Mouse (Mus musculus) gastrocnemius, adult 2 months (tissue): ENCODE measurements around the gene Qpctl. TPM values are rescaled to one million over a fixed set of nuclear protein-coding genes. Genes with fewer than 3 reads are reported as not detected.
A peak's percentile ranks its signal among the peaks of the same experiment; 100 is the strongest.

Source experiments
- DNase-seq: peaks from one replicate; pipeline ENCODE4 v3.0.0; 2022
- H3K27ac ChIP-seq: fragments of 200-600 bp; 2 replicates; pipeline ENCODE4 v1.8.1; 2022; ENCODE audit warnings: mild to moderate bottlenecking
- H3K4me3 ChIP-seq: fragments of 200-600 bp; 2 replicates; pipeline ENCODE4 v1.8.1; 2022; ENCODE audit warnings: mild to moderate bottlenecking, moderate library complexity
- CTCF ChIP-seq: fragments of 200-600 bp; IDR thresholded peaks from 2 replicates; pipeline ENCODE4 v1.8.1; 2022; ENCODE audit warnings: antibody characterized with exemption, mild to moderate bottlenecking, moderate library complexity
- intact Hi-C: fragments of 180-260 bp; cut with DNase I; formaldehyde crosslinking; loops from one replicate; pipeline ENCODE4 v1.15.1; 2025
- long read RNA-seq, 2 experiments: library from polyadenylated mRNA; stranded (forward); transcript quantifications; one replicate each; pipeline ENCODE4 v2.0.0; 2021
- total RNA-seq, 2 experiments: library from RNA; stranded (reverse); gene quantifications; 2 replicates each; pipeline ENCODE4 v1.2.3; 2021

Gene Qpctl
- 1 to 10 TPM; 2.0 TPM for total RNA-seq
- long read RNA-seq, experiment 1, transcript Qpctl-201 (7 exons, 2,710 nt), result major isoform, 7 of 8 reads
- long read RNA-seq, experiment 1, partial matches to known transcripts, result 0 of 8 reads
- long read RNA-seq, experiment 1, other reads (novel, unspliced or antisense), result 1 of 8 reads
- long read RNA-seq, experiment 2, partial matches to known transcripts, result 0 of 5 reads
- long read RNA-seq, experiment 2, other reads (novel, unspliced or antisense), result 1 of 5 reads

DNA sequence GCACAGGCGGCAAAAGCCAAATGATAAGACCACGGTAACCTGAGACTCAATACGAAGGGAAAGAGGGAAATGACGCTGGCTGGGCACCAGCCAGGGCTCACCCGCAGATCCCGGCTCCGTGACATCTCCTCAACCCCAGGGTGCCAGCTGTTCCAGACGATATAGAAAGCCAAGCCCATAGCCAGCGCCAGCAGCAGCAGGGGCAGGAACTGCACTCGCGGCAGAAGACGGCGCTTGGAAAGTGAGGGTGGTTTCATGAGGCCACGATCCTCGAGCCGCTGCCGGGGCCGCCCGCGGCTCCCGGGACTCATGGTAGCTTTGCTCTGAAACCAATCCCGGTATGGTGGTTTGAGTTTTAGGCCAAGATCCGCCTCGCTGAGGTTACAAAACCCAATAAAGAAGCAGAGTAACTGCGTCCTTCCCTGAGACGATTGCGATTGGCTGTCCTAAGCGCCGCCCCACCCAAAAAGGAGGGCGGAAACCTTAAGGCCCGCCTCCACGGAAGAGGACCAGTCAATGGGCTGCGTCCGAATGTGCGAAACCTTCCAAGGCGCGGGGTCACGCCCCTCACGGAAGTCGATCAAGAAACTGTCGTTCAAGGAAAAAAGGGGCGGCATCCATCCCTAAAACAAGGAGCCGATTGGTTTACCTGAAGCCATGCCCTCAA lies at the start of gene Qpctl:
Gene Qpctl, minus strand, starts transcription at position 417 of the 667 bp plus-strand sequence.
- peak within 1 kb of the TSS; percentile 74 for H3K4me3 ChIP-seq
- intact Hi-C loops, result loop anchor here (2.0 kb wide), 1 partner anchor 16 kb away; no protein-coding TSS in a partner anchor
- peak; percentile 98 for DNase-seq

DNA sequence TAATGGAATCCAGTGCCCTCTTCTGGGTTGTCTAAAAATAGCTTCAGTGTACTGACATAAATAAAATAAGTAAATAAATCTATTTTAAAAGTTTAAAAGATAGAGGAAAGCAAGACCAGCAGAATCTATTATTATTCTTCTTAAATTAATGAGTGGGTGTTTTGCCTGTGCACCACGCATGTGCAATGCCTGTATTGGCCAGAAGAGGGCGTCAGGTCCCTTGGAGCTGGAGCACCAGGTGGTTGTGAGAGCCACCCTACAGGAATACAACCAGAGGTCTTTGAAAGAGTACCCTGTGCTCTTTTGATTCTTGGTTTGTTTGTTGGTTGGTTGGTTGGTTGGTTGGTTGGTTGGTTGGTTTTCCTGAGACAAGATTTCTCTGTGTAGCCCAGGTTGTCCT lies 48.9 kb upstream of the Qpctl start:
- intact Hi-C loops, result no loop called here
- Histone ChIP-seq H3K4me3 (no peak overlapping the region), H3K27ac (no peak overlapping the region)
- DNase-seq, result no peak
- TF ChIP-seq CTCF, result peak; percentile 67

More for the DNA sequence above, at the start of gene Qpctl:
- peak within 1 kb of the TSS; percentile 94 for H3K27ac ChIP-seq
- TF ChIP-seq CTCF, result no peak

DNA sequence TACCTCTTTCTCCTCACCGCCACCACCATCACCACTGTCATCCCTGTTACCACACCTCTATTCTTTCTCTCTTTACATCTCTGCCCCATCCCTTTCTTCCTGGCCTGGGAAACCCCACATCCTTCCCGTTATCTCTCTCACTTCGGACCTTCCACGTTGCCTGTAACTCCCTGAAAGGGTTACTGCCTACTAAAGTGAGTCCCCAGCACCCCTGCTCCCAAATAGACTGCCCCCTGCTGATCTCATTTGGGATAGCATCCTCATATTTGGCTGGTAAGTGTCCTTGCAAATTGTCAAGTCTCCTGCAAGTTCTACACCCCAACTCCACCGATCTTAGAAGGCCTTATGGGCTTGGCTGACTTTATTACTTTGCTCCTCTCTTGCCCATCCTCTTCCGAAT lies 47.6 kb upstream of the Qpctl start:
- peak; percentile 69 for TF ChIP-seq CTCF
- intact Hi-C loops, result no loop called here
- Histone ChIP-seq H3K27ac (no peak overlapping the region), H3K4me3 (no peak overlapping the region)
- DNase-seq, result no peak

DNA sequence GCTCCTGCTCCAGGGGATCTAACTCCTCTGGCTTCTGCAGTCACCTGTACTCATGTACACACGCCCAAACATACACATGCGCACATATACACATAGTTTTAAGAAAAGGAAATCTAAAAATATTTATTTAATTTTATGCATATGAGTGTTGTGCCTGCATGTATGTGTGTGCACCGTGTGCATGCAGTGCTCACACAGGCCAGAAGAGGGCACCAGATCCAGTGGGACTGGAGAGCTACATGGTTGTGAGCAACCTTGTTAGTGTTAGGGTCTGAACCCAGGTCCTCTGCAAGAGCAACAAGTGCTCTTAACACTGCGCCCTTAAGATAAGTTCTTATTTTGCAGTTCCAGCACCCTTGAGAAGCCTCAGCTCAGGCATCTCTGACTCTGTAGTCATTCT lies 45.6 kb upstream of the Qpctl start:
- TF ChIP-seq CTCF, result peak; percentile 31; the same call in 1 of the 2 replicates
- Histone ChIP-seq H3K4me3 (no peak overlapping the region), H3K27ac (no peak overlapping the region)
- intact Hi-C loops, result no loop called here
- no peak for DNase-seq

DNA sequence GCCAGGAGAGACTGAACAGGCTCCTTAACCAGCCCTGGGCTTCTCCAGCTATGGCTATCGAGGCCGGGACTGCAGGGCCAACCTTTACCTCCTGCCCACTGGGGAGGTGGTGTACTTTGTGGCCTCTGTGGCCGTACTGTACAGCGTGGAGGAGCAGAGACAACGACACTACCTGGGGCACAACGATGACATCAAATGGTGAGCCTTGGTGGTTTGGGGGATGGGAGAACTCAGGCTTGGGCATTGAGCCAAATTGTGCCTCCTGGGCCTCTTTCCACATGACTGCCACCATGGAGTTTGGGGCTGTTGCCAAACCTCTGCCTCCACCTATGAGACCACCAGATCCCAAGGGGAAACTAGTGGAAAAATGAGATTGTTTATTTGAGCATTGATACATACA lies 35.7 kb upstream of the Qpctl start:
- intact Hi-C loops, result no loop called here
- TF ChIP-seq CTCF, result no peak
- Histone ChIP-seq H3K27ac (no peak overlapping the region; the same call in 1 of the 2 replicates), H3K4me3 (no peak overlapping the region)
- no peak for DNase-seq

DNA sequence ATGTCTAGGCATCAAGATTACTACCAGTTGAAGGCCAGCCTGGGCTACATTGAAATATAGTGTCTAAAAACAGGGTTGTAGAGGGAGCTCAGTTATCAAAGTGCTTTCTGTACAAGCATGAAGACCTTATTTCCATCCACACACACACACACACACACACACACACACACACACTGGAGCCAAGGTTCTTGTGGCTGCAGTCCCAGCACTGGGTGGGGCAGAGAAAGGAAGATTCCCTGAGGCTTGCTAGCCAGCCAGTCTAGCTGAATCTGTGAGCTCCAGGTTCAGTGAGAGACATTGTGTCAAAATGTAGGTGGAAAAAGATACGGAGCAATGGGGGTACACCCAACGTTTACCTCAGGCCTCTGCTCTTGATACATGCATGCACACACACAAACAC lies 35.2 kb upstream of the Qpctl start:
- Histone ChIP-seq H3K27ac (no peak overlapping the region; the same call in 1 of the 2 replicates), H3K4me3 (no peak overlapping the region)
- peak; percentile 48 for DNase-seq
- no peak for TF ChIP-seq CTCF
- intact Hi-C loops, result no loop called here

DNA sequence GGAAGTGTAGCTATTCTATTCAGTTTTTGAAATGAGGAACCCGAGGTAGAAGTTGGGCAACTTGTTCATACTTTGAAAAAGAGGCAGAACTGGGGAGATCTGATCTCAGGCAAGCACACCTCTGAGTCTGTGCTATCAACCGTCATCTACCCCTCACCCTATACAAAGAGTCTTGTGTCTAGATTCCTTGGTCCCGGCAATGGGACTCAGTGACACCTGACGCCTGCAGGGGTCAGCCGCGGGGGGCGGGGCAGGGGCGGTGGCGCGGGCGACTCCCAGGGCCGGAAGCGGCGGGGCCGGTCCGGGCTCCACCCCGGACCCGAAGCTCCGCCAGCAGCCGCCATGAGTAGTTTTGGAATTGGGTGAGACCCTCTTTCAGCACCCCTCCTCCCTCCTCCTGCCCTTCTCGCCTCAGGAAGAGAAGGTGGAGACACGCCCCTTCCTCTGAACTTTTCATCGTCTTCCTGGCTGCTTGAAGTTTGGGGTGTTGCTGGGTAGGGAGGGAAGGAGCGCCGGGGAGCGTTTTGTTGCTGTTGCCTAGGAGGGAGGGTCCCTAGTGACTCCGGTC lies 31.9 kb upstream of the Qpctl start:
- no peak for TF ChIP-seq CTCF
- intact Hi-C loops, result no loop called here
- Histone ChIP-seq H3K27ac (peak overlapping the region; percentile 80), H3K4me3 (peak overlapping the region; percentile 72)
- DNase-seq, result peak; percentile 69

DNA sequence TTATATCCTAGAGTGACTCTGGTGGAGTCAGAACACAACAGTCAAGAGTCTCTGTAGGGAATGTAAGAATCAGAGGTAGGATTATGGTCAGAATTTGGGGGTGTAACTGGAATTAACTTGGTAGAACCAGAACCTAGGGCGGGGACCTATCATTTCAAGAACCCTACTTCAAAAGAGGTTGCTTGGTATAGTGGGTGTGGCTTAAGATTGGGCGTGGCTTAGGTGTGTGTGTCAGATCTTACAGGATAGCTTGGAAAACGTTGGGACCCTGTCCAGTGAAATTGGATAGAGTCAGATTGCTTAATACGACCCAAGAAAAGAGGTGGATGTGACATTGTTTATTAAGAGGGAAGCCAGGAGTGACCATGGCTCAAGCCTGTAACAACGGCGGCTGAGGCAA lies 30.8 kb upstream of the Qpctl start:
- intact Hi-C loops, result loop anchor here (2.0 to 5.0 kb wide), 3 partner anchors 29 to 121 kb away; partner anchors contain the start of genes Ppm1n and Rtn2
- TF ChIP-seq CTCF, result no peak
- no peak for DNase-seq
- no peak overlapping the region for H3K27ac ChIP-seq
- H3K4me3 ChIP-seq, result no peak overlapping the region

DNA sequence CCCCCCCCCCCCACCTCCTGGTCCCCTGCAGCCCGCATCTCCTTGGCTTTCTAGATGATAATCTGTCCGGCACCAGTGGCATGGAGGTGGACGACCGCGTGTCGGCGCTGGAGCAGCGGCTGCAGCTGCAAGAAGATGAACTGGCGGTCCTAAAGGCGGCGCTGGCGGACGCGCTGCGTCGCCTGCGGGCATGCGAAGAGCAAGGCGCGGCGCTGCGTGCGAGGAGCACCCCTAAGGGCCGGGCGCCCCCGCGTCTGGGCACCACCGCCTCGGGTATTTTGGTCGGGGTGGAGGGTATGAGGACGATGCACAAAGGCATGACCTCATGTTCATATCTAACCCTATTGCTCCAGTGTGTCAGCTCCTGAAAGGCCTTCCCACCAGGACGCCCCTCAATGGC lies 30.1 kb upstream of the Qpctl start:
- Histone ChIP-seq H3K27ac (no peak overlapping the region), H3K4me3 (peak overlapping the region; percentile 56)
- DNase-seq, result peak; percentile 82
- peak; percentile 71 for TF ChIP-seq CTCF
- intact Hi-C loops, result loop anchor here (2.0 to 5.0 kb wide), 3 partner anchors 30 to 122 kb away; partner anchors contain the start of genes Ppm1n and Rtn2

DNA sequence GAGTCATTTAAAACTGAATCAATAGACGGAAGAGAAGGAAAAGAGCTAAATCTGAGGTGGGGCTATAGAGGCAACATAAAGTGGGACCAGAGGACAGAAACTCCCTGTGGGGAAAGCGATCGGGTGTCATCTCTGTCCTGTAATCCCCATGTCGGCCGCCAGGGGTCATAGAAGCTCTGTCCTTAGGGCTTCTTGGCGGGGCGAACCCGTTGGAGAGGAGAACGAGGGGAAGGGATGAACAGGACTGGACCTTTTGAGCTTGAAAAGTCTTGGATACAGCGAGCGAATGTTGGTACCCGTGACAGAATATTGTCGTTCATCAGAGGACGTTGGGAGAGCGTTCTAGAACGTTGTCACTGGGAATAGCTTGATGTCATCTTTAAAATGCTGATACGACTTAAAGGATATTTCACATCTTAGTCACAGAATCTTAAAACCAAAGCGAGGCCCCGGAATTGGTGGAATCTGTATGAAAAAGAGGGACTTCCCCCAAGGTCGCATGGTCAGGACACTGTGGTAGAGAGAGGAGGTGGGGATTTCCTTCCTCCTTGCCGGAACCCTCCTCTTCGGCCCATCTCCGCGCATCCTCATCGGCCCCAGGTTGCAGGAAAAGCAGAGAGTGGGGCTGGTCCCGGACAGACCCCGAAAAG lies 29.5 kb upstream of the Qpctl start:
- Histone ChIP-seq H3K27ac (no peak overlapping the region), H3K4me3 (peak overlapping the region; percentile 56)
- intact Hi-C loops, result loop anchor here (2.0 to 5.0 kb wide), 3 partner anchors 30 to 122 kb away; partner anchors contain the start of genes Ppm1n and Rtn2
- TF ChIP-seq CTCF, result peak; percentile 87
- DNase-seq, result peak; percentile 75

DNA sequence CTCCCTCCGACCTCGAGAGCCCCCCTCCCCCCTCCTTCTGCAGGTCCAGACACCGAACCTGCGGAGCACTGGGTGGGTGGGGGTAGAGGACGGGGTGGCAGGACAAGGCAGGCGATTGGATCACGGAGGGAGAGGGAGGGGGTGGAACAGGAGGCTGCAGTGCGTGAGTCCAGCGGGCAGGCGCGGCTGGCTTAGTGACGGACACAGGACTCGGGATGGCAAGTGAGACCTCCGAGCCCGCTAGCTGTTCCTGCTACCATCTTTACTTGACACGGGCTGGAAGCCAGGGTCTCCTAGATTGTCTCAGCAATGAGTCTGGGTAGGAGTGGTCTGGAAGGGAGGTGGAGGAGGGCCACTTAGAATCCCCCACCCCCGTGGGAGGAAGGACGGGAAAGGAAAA lies 28.9 kb upstream of the Qpctl start:
- DNase-seq, result no peak
- no peak overlapping the region for H3K27ac ChIP-seq
- TF ChIP-seq CTCF, result no peak
- intact Hi-C loops, result loop anchor here (2.0 to 5.0 kb wide), 3 partner anchors 31 to 123 kb away; partner anchors contain the start of genes Ppm1n and Rtn2
- H3K4me3 ChIP-seq, result no peak overlapping the region

DNA sequence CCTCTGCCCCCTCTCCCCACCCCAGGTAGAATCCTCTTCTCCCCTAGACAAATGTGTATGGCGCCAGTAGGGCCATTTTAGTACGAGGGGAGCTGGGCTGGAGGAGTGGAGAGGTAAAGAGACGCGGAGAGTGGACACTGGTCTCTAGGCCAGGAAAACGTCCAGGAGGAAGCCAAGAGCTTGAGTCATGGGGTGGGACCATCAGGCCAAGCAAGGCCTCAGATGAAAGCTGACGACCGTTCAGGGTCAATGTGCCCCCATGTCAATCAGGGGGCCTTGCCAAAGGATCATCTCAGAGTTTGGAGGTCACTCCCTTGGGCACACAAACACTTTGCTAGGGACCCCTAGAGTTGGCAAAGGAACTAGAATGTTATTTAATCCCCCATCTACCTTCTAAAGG lies 28.1 kb upstream of the Qpctl start:
- DNase-seq, result no peak
- no peak for TF ChIP-seq CTCF
- intact Hi-C loops, result loop anchor here (5.0 kb wide), 1 partner anchor 105 kb away; the partner anchor contains the start of genes Ppm1n and Rtn2
- Histone ChIP-seq H3K4me3 (no peak overlapping the region), H3K27ac (no peak overlapping the region)
